Mouse (Mus musculus): ENCODE data around the gene Pole3. TPM values are rescaled to one million over a fixed set of nuclear protein-coding genes. Genes with fewer than 3 reads are reported as not detected.
A peak's percentile ranks its signal among the peaks of the same experiment; 100 is the strongest.

Pole3 gene
- 55.2 and 62.3 TPM in 2 replicates for polyA plus RNA-seq (2015; fragmentation: Nextera tagmentation; extraction: Ambion mirVana)

GRCm38 (mm10) chr4:62524651-62525488, at the start of gene Pole3, which contains the start of gene 4933430I17Rik:
Gene Pole3 (minus strand): TSS chr4:62525068.
Gene 4933430I17Rik (plus strand): TSS chr4:62525369.
- DNase-seq (ENCODE audit: low spot score): peak; percentile 98

DNA sequence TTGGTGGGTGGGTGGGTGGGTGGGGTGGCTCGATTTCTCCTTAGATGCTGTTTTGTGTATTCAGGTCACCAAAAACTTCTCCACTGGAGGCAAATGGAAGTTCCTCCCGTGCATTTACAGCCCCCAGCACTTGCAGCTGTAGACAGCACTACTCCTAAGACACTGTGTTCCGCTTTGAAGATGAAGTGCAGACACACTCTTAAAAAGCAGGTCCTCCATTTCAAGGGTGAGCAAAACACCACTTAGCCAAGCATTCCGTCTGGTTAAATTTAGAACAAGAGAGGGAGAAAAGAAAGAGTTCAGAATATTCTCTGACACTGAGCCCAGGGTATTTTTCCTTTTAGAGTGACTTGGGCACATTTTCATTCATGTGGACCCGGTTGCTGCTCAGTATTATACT, 45.2 kb upstream of the Pole3 start:
- DNase-seq (ENCODE audit: low spot score): no peak

DNA sequence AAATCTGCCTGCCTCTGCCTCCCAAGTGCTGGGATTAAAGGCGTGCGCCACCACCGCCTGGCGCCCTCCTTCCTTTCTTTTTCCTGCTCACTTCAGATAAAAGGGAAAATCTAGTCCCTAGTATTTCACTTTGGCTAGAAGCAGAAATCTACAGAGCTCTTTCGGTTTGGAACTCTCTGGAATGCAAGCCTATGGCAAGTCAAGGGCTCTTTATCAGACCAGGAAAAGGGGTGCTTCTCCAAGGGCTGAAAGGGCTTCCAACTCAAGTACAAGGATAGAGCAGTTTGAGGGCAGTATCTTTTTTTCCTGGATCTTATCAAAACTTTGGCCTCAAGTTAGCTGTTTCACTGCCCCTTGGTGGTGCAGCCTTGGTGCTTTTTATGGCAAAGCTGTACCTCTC, 44.7 kb upstream of the Pole3 start:
- no peak for DNase-seq (ENCODE audit: low spot score)

DNA sequence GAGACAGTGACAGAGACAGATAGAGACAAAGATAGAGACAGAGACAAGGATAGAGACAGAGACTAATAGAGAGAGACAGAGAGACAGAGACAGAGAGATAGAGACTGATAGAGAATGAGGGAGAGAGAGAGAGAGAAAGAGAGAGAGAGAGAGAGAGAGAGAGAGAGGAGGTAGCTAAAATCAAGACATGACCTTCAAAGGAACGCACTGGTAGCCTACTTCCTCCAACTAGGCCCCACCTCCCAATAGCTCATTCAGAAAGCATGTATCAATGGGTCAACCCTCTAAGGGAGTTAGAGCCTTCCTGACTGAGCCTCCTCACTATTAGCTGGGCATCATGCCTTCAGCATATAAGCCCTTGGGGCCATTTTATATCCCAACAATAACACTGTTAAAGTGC, 43.5 kb upstream of the Pole3 start:
- no peak for DNase-seq (ENCODE audit: low spot score)

GRCm38 (mm10) chr4:62567696-62568095, 42.8 kb upstream of the Pole3 start:
- DNase-seq (ENCODE audit: low spot score): no peak

DNA sequence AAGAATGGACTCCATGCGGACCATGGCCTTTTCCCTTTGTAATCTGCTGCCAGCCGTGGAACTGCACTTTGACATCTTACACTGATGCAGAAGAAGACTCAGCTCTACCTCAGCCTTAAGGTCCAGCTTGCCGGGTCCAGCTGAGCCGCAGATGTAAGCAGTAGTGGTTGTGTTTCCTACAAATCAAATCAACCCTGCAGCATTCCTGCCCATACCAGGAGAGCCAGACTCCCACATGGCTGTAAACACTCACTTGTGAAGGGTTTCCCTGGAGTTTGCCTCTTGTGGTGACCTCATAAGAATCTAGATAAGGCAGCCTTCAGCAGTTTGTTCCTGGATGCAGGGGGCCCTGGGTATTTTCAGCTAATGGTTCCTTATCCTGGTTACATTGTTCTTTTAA, 41.7 kb upstream of the Pole3 start:
- no peak for DNase-seq (ENCODE audit: low spot score)

GRCm38 (mm10) chr4:62562006-62562405, 37.1 kb upstream of the Pole3 start:
- DNase-seq (ENCODE audit: low spot score): peak; percentile 53

DNA sequence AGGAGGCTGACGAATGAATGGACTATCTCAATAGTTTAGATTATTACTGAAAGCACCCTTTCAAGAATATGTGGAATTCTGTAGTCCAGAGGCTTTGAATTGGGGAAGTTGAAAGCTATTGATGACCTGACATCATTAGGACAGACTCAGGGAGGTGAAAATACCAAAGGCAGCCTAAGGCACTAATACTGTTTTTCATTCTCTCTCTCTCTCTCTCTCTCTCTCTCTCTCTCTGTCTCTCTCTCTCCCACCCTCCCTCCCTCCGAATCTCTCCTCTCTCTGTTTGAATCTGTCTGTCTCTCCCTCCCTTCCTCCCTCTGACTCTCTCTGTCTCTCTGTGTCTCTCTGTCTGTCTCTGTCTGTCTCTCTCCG, 36.7 kb upstream of the Pole3 start:
- no peak for DNase-seq (ENCODE audit: low spot score)

- peak; percentile 89 for DNase-seq (ENCODE audit: low spot score)
Measured at GRCm38 (mm10) chr4:62560963-62561629, 36.2 kb upstream of the Pole3 start.

GRCm38 (mm10) chr4:62559797-62560329, 35.0 kb upstream of the Pole3 start, which contains the start of gene Rgs3:
Gene Rgs3 (plus strand): TSS chr4:62559847.
- no peak for DNase-seq (ENCODE audit: low spot score)

GRCm38 (mm10) chr4:62557436-62557835, 32.6 kb upstream of the Pole3 start:
- DNase-seq (ENCODE audit: low spot score): peak; percentile 15

DNA sequence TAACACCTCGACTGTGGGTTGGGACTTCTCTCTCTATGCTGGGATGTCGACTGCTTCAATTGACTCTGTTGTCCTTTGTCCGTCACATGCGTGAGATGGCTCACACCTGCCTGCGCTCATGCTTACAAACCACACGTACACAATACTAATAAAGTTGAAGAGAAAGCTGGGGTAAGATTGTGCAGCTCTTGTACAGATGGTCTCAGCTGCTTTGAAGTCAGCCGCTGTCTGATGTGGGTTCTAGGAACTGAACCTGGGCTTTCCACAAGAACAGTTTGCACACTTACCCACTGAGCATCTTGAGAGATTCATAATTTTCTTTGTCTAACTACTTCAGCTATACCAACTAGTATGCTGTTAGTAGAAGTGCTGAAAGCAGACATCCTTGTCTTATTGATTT, 27.1 kb upstream of the Pole3 start:
- peak; percentile 72 for DNase-seq (ENCODE audit: low spot score)

DNA sequence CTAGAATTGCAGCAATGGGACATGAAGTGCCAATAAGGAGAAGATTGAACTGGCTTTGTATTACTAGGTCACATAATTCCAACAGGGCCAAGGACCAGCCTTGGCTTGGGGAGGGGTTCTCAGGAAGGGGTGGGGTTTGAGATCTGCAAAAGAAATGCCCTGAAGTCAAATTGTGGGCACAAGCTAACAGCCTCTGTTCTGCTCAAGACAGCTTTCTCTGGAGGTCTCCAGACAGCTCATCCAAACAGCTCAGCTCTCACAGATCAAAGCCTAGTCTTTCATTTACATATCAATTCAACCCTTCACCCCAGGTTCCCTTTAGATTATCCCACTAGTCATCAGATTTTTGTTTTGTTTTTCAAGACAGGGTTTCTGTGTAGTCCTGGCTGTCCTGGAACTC, 19.9 kb upstream of the Pole3 start:
- DNase-seq (ENCODE audit: low spot score): no peak

DNA sequence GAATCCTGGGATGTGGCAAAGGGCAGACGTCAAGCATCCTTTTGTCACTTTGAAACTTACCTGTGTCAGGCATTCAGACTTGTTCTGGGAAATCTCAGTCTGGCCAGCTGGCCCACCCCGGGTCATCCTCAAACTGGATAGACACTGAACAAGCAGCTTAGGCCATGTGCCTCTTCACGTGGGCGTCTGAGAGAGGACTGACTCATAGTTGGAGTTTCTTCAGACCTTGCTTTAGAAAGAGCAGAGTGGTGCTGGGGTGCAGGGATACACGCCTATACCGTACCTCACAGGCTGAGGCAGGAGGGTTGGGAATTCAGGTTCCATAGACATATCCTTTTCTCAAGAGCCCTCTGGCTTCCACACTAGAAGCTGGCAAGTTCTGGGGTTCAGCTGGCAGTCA, 18.9 kb upstream of the Pole3 start:
- DNase-seq (ENCODE audit: low spot score): no peak

DNA sequence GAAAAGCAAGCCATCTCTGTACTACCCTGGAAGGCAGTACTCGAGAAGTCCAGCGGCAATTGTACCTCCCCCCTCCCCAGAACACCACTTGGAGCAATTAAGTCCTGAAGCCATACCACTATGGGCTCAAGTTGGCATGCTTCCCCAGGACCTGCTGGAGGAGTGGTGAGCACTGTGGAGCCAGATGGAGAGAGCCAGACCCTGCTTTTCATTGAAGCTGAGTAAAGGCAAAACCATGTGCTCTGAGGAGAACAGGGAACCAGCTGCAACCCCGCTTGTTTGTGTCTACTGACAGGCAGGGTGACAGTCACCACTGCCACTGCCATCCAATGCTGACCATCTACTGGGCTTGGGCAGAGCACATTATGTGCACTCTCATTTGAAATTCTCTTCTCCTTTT, 16.9 kb upstream of the Pole3 start:
- DNase-seq (ENCODE audit: low spot score): no peak

DNA sequence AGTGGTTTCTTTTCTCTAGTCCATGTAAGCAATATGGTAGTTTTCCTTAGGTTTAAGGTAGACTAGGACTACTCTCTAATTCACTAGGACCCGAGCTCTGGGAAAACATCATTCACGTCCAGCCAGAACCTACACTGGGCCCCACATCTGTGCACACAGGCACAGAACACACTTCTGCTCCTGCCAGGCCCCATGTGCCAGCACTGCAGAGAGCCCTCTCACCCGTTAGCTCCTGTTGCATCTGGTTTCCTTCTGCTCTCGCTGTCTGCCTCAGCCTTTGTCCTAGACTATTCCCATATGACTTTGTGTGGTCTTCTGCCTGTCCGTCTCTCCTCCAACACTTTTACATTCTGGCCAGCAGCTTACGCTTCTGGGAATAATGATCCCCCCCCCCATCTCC, 8.9 kb upstream of the Pole3 start:
- DNase-seq (ENCODE audit: low spot score): no peak

DNA sequence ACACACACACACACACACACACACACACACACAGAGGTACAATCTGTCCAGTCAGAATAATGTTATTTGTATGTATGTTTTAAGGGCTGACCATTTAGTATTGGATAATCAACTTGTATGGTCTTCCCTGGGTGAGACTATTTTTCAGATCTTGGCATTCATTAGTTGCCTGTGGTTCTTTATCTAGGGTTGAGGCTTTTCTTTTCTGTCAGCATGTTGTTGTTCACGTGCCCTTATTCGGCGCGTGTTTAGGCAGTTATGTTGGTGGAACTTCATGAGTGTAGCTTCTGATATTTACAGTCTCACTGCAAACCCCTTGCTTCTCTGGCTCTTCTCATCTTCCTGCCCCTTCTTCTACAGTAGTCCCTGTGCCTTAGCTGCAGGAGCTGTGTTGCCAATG, 2.8 kb upstream of the Pole3 start:
- DNase-seq (ENCODE audit: low spot score): no peak

DNA sequence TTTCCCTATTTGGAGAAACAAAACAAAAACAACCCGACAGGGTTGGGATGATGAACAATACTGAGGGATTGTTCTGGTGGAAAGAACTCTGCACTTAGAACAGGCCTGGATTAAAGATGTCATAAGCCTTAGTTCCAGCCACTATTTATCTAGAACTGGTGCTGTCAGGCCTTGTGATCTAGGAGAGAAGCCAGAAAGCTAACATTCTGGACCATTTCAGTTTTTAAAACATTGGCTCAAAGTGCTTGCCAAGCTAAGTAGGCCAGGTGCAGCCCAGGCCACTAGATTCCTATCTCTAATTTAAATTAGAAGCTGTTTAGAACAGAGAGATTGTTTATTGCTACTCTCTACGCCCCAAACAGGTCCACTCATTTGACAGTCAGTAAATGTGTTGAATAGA, 1.4 kb upstream of the Pole3 start:
- DNase-seq (ENCODE audit: low spot score): no peak

DNA sequence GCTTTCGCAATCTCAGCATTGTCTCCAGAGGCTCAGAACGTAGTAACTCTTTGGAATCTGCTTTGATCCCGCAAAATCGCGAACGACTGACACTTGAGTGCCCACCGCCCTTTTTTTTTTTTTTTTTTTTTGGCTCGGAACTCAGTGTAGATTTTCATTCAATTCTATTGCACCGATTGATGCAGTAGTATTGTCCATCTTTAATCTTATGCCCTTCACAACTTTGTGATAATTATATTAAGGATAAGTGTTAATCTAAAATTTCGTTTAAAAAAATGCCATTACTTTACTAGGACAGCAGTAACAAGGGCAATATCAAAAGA, 582 bp upstream of the Pole3 start:
- no peak for DNase-seq (ENCODE audit: low spot score)

- no peak for DNase-seq (ENCODE audit: low spot score)
Measured at GRCm38 (mm10) chr4:62520892-62521400, 3.9 kb downstream of the Pole3 start.

DNA sequence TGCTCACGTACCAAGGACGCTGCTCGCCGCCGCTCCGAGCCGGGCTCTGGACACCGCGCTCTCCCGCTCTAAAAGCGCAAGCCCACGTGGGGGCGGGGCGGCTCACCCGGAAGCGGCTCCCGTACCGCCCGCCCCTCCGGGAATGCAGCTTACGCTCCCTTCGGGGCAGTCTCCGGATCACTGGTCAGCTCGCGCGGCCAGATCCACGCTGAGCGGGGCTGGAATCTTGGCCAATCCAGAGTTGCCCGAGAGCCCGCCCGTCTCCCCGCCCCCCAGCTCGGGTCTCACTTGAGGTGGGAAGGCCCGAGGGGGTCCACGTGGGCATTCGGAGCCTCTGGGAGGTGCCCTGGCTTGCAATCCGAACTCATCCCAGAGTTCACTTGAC, 5.0 kb downstream of the Pole3 start, which contains the start of gene Alad:
Gene Alad (minus strand): TSS at position 70 of the 385 bp plus-strand sequence.
- DNase-seq (ENCODE audit: low spot score): peak; percentile 75

- no peak for DNase-seq (ENCODE audit: low spot score)
Measured at GRCm38 (mm10) chr4:62519122-62519848, 5.6 kb downstream of the Pole3 start.
